Mouse (Mus musculus) CH12.LX (cell line): ENCODE data around the gene Popdc3.

ENCODE experiments used
- CTCF ChIP-seq, 2 experiments: IDR thresholded peaks in 1 of 2; conservative IDR thresholded peaks in 1 of 2; 2 replicates each; pipeline ENCODE4 v1.5.1; 2011 to 2012; ENCODE audit warnings: low read depth in 2 of 2, low read length in 2 of 2, improper control_type of control experiment in 1 of 2, inconsistent platforms in 1 of 2, mild to moderate bottlenecking in 1 of 2, moderate library complexity in 1 of 2
- MEF2A ChIP-seq: IDR thresholded peaks from 2 replicates; pipeline ENCODE4 v1.6.1; 2014; ENCODE audit warnings: low read depth, mild to moderate bottlenecking, inconsistent platforms, low read length, improper control_type of control experiment, borderline replicate concordance
- POLR2A ChIP-seq: IDR thresholded peaks from 2 replicates; pipeline ENCODE4 v1.6.1; 2011; ENCODE audit warnings: low read depth, mild to moderate bottlenecking, improper control_type of control experiment, low read length

- no peak for TF ChIP-seq CTCF (conservative IDR thresholded peaks at IDR 0.05 in 1 of 2, IDR thresholded peaks at IDR 0.05 in 1 of 2; ENCODE audit: low read depth in 2 of 2, low read length in 2 of 2)
- no peak for TF ChIP-seq MEF2A
- no peak for TF ChIP-seq POLR2A
Observed at GRCm38 (mm10) chr10:45139910-45140309, 38.0 kb upstream of the Popdc3 start.
